Mouse (Mus musculus) adrenal gland, postnatal 25 days (tissue): Measurements from ENCODE around the gene Acad10. TPM values are rescaled to one million over a fixed set of nuclear protein-coding genes. Genes with fewer than 3 reads are reported as not detected.
"Not testable (repeated sequence)": the region's sequence is repeated elsewhere in the genome, so short reads cannot be mapped to it uniquely, and the experiment has no call there.

Source experiments
- DNase-seq: peaks from one replicate; pipeline ENCODE4 v3.0.0; 2021; ENCODE audit warnings: mixed read lengths
- long read RNA-seq: library from polyadenylated mRNA; stranded (forward); transcript quantifications from one replicate; pipeline ENCODE4 v2.0.0, GENCODE M21; 2021
- total RNA-seq: library from RNA; stranded (reverse); gene quantifications from 2 replicates; pipeline ENCODE4 v1.2.3, GENCODE M21; 2021

The Acad10 gene
- total RNA-seq: 21.8 and 26.2 TPM in 2 replicates
- long read RNA-seq, transcript Acad10-202 (21 exons, 3,626 nt): major isoform, 9 of 25 reads
- long read RNA-seq, partial matches to known transcripts: 9 of 25 reads
- long read RNA-seq, other reads (novel, unspliced or antisense): 6 of 25 reads

DNA sequence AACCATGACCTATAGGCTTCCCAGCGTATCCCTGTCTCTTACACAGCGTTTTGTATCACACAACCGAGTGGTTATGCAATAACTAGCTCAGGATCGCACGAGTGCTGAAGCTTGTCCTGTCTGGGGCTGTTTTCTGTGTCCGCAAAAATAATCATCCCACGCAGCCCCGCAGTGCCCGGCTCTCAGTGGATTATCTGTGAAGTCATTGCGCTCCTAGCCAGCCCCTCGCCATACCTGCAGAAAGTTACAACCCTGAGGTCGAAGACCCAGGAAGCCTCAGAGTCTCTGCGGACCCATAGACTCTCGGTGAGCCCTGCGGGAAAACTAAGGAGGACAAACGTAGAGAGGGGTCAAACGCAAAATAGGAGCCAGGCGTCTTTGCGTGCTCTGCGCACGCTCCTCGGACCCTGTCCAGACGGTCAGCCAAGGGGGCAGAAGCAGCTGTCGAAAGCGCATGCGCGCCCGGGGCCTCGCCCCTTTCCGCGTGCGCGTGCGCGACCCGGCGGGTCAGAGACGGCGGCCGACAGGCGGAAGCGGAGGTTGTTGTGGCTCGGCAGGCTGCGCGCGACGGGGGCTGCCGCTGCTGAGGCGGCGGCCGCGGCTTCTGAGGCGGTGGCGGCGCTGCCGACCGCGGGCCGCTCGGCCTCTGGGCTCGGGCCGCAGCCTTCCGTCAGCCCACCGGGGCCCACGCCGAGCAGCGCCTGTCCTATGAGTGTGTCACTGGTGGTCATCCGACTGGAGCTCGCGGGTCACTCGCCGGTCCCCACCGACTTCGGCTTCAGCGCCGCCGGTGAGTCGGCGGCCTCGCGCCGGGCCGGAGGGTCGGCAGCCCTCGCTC is at the start of gene Acad10, which contains the start of gene Brap:
Acad10 (minus strand) TSS at position 456 of the 838 bp plus-strand sequence.
Brap (plus strand) TSS at position 505 of the 838 bp plus-strand sequence.
- DNase-seq: peak; percentile 96

DNA sequence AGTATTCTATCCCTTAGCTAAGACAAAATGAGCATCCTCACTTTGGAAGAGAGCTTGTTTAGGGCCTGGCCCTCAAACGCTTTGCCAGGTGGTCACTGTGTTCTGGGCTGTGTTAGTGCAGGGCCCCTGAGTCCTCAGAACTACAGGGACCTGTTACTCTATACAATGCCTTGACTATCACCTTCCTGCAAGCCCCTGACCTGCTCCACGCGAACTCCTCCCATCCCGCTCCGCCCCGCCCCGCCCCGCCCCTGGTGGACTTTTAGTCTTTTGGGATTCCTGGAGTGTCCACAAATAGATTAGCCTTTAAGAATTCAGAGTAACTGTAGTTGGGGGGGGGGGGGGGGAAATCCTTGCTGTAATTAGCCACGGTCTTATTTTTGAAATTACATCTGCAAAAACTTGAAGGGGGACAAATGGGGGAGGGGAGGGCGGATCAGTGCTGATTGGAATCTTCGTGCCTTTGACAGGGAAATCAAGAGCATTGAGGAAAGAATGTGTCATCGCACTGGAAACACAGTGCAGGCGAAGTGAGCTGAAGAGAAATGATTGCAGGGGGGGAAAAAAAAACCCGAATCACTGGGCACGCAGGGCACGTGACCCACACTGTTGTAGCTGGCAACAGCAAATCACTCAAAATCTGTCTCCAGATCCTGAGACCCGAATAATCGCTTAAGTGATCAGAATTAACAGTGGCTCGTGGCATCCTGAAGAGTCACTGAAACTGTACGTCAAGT is 44.4 kb upstream of the Acad10 start:
- DNase-seq: no peak

DNA sequence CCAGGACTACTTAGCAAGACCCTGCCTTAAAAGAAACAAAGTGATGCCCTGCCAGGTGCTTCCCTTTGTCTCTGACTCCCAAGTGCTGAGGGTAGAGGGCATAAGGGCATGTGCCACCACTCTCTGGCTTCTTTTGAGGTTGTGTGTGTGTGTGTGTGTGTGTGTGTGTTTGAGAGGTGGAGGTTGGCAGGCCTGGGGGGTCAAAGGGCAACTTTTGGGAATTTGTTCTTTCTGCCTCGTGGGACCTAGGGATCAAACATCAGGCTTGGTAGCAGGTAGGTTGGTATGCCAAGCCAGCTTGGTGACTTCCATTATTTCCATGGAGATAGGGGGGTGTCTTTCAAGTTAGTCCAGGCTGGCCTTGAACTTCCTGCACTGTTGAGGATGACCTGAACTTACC is 43.0 kb upstream of the Acad10 start:
- no peak for DNase-seq

DNA sequence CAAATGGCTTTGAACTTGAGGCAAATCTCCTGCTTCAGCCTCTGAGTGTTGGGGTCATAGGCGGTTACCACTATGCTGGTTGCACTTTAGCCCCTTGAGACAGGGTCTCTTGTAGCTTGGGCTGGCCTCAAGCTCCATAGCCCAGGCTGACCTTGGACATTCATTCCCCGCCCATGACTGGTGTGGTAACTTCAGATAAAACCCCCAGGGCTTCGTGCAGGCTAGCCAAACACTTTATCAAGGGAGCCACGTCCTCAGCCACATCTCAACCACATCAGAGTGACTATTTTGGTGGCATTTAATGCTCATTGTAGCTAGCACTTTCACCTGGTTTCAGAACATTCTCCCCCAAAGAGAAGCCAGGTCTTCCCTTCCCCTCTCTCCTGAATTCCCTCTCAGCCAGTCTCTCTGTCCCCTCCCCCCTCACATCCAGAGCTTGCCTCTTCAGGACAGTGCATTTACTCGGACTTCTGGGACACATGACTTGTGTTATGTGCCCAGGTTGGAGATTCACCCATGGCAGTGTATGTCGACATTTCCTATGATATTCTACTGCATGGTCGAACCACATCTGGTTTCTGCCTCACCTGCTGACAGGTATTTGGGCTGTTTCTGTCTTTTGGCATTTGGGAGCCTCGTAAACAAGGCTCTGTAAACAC is 40.9 kb upstream of the Acad10 start:
- peak; percentile 37 for DNase-seq

DNA sequence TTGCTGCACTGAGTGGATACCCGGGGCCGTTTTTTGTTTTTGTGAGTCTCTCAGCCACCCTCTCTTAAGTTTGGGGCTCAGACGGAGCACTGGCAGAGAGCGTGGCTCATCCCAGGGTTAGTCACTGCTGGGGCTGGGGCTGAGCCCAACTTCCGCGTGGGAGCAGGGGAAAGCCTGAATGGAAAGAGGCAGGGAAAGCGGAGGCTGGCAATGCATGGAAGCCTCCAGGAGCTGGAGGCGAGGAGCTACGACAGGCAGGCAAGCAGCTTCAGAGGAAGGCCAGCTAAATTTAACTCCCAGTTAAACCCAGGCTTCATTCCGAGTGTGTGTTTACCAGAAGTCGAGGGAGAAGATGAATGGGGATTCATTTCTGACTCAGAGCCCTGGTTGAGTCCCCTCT is 40.2 kb upstream of the Acad10 start:
- DNase-seq: peak; percentile 73

DNA sequence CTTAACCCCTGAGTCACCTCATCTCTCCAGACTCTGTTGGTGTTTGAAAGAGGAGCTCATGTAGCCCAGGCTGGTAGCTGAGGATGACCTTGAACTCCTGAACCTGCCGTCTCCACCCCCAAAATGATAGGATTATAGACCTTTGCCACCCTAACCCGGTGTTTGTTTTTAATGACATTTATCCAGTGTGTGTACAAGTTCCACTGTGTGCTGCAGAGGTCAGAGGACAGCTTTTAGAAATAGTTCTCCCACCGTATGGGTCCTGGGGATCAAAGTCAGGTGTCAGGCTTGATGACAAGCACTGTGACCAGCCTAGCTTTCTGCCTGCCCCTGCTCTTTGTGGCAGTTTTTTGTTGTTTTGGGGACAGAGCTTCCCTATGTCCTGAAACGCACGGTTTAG is 39.6 kb upstream of the Acad10 start:
- DNase-seq: no peak

DNA sequence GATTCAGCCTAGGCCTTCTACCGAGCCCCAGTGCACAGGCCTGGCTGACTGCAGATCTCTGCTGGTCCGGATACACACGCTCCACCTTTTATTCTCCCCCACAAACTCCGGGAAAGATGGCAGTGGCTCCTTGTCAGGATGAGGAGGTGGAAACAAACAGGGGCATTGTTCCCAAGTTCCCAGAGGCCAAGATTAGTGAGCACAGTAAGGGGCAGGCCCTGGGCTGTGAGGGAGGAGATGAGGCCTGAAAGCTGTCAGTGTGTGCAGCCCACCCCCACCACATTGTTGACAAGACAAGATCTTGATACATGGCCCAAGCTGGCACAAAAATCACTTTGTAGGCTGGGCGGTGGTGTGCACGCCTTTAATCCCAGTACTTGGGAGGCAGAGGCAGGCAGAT is 36.4 kb upstream of the Acad10 start:
- no peak for DNase-seq

DNA sequence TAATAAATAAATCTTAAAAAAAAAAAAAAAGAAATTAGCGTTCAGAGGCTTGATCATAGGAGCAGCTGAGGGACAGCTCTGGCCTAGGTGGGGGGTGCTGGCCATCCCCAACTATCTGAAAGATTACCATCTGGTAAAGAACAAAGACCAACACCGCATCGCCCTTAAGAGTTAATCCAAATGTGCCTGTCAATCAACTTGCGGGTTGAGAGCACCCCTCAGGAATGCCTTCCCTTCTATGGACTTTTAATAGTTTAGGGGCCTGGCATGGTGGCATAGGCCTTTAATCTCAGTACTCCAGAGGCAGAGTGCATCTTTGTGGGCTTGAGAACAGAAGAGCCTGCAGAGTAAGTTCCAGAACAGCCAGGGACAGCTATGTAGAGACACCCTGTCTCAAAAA is 32.6 kb upstream of the Acad10 start:
- DNase-seq: no peak

DNA sequence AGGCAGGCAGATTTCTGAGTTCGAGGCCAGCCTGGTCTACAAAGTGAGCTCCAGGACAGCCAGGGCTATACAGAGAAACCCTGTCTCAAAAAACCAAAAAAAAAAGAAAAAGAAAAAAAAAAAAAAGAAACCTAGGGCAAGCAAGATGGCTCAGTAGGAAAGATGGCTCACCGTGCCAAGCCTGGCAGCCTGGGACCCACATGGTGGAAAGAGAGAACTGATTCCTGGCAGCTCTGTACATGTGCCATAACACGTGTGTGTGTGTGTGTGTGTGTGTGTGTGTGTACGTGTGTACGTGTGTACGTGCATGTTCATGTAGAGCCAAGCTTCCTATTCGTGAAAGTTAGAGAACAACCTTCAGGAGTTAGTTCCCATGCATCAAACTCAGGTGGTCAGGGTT is 31.1 kb upstream of the Acad10 start:
- DNase-seq: not testable (repeated sequence)

DNA sequence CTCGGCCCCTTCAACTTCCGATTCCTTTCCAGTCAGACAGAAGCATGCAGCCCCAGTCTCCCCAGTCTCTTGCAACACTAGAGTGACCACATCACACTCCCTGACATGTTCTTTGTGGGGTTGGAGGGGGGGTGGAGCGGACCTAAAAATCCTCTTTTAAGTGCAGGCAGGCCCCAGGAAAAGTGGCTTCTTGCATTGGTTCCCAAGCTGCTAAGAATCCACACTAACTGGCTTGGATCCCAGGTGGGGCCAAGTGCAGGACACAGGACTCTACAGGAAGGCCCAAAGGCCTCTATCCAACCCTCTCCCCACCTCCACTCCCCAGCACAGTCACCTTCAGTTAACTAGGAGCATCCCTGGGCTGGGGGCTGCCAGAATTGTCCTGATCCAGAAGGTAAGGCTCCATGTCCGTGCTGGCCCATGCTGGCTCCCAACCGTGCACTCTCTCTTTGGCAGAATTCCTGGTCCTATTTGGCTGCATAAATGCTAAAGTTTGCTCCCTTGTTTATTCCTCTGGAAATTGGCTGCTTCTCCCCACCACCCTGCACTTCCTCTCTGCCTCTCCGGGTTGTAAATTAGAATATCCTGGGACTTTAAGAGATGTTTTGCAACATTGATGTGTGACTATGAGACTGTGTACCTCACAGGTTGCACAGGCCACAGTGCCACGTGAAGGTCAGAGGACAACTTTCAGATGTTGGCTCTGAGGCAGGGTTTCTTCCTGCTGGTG is 30.3 kb upstream of the Acad10 start:
- DNase-seq: no peak

DNA sequence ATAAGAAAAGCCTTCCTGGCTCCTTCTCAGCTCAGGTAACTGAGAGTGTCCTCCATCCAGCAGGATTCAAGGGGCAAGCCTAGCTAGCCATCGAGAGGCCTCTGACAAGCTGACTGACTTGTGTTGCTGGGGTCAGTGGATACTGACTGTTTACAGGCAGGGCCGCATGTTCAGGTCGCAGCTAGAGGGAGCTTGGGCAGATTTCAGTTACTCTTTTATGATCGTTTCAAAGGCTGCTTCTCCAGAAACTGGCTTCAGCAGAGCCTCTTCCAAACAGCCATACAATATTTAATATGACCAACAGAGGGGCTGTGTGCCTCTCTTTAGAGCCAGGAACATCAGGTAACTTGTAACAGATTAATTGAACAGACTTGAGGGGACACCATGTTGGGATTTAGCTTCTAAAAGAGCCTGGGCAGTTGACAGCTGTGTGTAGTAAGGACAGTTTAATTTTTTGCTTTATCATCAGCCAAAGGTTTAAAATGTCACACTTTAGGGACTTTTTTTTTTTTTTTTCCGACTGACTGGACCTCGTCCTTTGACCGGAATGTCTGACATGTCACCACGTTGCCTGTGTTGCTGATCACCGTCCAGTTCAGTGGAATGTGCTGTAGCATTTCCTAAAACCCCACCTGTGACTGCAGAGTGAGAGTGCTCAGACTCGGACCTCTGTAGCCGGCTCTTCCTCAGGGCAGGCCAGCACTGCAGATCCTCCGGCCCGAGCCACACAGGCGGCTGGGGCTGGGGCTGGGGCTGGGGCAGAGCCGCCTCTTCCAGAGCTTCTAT is 26.0 kb upstream of the Acad10 start:
- no peak for DNase-seq

DNA sequence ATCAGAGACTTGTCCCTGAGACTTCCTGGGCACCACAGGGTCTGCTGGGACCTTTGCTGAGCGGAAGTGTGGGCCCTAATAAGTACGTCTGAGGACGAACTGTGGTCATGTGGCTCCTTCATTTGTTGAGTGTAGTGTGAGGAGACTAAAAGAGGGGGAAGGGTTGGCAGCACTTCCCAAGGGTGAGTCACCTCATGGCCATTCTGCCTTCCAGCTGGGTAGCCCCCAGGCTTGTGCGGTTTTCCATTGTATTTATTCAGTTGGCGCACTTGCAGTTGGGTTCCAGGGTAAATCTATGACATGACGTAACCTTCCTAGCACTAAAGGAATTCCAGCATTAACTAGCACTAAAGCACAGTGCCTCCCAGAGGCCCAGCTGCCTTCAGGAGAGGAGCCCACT is 25.2 kb upstream of the Acad10 start:
- DNase-seq: no peak

DNA sequence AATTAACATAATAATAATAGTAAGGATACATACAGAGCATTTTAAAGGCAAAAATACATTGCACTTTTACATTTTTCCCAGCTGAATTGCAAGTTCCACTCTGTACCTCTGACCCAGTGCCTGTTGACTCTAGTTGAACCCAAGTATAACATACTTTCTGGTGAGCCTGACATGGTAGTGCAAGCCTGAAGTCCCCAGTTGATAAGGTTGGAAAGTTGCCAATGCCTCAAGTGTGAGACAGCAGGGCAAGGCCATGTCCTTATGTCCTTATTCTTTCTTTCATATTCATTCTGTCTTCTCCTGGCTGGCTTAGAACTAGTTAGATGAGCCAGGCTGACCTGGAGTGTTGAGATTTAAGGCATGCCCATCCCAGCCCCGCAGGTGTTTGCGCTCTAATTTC is 21.9 kb upstream of the Acad10 start:
- no peak for DNase-seq

DNA sequence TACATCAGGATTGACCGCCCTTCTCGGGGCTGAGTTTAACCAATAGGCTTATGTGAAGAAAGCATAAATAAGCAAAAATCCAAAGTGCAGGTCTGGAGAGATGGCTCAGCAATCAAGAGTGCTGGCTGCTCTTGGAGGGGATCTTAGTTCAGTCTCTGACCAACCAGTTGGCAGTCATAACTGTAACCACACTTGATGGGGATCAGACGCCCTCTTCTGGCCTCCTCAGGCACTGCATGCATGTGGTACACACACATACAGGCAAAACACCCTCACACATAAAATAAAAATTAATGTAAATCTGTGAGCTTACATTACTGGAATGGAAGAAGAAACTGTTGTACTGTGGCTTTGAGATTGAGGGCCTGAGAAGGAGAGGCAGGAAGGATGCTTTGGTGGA is 10.1 kb upstream of the Acad10 start:
- DNase-seq: no peak

DNA sequence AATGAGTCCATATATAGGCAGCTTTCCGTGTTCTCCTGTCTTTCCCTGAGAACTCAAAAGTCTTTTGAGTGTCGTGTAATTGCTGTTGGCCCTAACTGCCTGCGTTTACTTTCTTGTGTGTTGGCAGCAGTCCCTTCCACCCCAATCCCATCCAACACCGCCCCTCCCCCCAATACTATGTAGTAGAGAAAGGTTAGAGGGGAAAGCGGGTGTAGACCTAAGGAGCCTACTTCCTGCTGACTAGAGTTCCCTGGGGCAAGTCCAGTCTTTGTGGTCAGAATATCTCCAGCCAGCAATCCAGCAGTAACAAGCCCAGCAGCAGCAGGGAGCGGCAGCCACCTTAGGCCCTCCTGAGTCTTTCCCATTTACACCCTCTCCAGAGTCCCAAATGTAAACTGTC is 8.1 kb upstream of the Acad10 start:
- no peak for DNase-seq

DNA sequence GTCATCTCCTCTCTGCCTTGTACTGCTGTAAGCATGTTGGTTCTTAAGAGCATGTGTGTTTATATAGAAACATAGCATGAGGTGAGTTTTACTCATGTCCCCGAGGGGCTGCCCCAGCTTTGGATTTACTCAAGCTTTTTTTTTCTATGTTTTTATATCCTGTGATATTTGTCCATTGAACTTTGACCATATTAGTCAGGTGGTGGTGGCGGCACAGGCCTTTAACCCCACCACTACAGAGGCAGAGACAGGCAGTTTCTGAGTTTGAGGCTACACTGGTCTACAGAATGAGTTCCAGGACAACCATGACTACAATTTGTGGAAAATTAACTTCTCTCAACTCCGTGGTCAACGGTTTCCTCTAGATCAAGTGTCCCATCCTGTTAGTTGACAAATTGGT is 6.8 kb upstream of the Acad10 start:
- DNase-seq: no peak

DNA sequence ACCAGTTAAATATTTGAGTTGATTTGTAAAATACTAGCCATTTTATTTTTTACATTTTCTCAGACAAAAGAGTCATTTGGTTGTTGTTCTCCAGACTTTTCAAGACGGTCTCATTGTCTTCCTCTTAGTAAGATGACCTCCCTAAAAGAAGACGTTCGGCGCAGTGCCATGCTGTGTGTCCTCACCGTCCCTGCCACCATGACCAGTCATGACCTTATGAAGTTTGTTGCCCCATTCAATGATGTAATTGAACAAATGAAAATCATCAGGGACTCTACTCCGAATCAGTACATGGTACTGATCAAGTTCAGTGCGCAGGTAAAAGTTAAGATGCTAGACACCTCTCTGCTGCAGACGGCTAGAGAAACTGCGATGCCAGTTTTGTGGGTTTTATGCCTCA is 4.7 kb upstream of the Acad10 start:
- DNase-seq: no peak

DNA sequence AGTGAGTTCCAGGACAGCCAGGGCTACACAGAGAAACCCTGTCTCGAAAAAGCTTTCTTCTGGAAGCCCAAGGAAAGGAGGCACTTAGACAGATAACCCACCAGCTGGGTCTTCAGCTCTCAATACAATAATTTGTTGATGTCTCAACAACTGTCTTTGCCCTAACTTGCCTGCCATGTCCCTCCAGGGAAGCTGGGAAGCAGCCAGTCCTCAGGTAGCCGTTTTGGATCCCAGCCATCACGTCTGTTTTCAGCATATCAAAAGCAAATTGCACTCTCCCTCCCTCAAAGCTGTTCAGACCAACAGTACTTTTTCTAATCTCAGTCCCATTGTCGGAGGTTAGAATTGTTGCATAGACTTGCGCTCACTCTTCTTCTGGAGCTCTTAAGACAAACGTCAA is 3.8 kb upstream of the Acad10 start:
- DNase-seq: no peak

DNA sequence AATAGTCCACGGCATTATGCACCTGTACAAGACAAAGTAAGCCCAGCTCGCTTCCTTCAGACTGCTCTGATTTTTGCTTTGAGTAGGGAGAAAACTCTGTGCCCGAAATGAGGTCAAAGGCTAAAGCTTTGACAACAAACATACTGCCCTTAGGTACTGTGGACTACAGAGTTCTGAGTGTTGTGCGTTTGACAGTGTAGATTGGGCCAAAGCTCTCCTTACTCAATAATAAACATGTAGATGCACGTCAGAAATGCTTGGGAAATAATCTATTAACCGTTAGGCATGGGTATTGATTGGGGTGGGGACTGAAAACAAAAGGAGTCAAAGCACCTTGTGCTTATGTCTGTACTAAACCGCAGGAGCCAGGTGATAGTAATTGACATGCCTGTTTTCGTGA is 3.1 kb upstream of the Acad10 start:
- no peak for DNase-seq

DNA sequence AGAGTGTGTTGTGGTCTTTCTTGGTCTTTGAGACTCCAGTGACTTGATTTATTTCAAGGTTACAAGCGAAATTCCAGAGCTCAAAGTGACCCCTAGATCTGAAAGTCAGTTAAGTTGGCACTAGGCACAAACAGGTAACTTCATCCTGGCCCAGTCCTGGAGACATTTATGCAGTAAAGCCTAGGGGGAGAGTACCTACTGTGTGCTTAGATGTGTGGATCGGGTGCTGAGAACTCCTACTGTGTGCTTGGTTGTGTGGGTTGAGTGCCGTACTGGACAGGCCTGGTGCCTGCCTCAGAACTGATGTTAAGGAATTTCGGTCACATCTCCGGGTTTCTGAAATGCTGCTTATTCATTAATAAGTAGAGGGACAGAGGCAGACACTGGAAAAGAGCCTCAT is 1.2 kb upstream of the Acad10 start:
- DNase-seq: no peak

DNA sequence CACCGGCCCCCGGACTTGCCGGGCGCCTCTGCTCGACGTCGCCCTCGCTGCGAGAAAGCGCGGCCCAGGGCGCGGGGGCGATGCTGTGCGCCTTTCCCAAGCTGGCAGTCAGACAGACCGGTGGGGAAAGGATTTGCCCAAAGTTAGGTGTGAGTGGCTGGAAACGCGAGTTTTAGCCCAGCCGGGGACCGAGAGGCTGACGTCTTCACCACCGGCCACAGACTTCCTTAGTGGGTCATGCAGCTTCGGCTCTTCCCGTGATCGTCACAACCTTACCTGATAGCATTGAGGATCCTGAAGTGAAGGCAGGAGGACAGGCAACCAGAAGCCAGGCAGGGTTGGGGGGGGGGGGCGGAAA is 562 bp upstream of the Acad10 start:
- no peak for DNase-seq
